Mouse (Mus musculus) lung, postnatal 0 days (tissue): ENCODE data around the gene Garem2. TPM values are rescaled to one million over a fixed set of nuclear protein-coding genes. Genes with fewer than 3 reads are reported as not detected.
A peak's percentile ranks its signal among the peaks of the same experiment; 100 is the strongest.

Experiments used
- ATAC-seq: fragments of 200-750 bp; cut with Nextera tagmentation; 2 replicates; pipeline ENCODE4 v1.8.0; 2017; ENCODE audit warnings: moderate library complexity
- DNase-seq: peaks from one replicate; pipeline ENCODE4 v3.0.0-alpha.2; 2016; ENCODE audit warnings: low spot score
- H3K27ac ChIP-seq: fragments of 300-500 bp; sonication (generic); 2 replicates; pipeline ENCODE4 v1.5.1; 2014; ENCODE audit warnings: antibody characterized with exemption, mild to moderate bottlenecking, low read length, mixed read lengths
- H3K27me3 ChIP-seq: fragments of 300-500 bp; sonication (generic); replicated peaks from 2 replicates; pipeline ENCODE4 v1.6.1; 2014; ENCODE audit warnings: low read length, mixed read lengths; ENCODE audit not compliant: insufficient read depth
- H3K36me3 ChIP-seq: fragments of 300-500 bp; sonication (generic); 2 replicates; pipeline ENCODE4 v1.6.1; 2014; ENCODE audit warnings: low read length, mixed read lengths; ENCODE audit not compliant: insufficient read depth
- H3K4me1 ChIP-seq: fragments of 300-500 bp; sonication (generic); 2 replicates; pipeline ENCODE4 v1.6.1; 2014; ENCODE audit warnings: antibody characterized with exemption, low read depth, low read length, mixed read lengths; ENCODE audit not compliant: insufficient read depth
- H3K4me2 ChIP-seq: fragments of 300-500 bp; sonication (generic); replicated peaks from 2 replicates; pipeline ENCODE4 v1.6.1; 2014; ENCODE audit warnings: low read depth, mild to moderate bottlenecking, low read length, moderate library complexity, mixed read lengths
- H3K4me3 ChIP-seq: fragments of 300-500 bp; sonication (generic); 2 replicates; pipeline ENCODE4 v1.5.1; 2014; ENCODE audit warnings: low read depth, low read length
- H3K9ac ChIP-seq: fragments of 300-500 bp; sonication (generic); replicated peaks from 2 replicates; pipeline ENCODE4 v1.6.1; 2014; ENCODE audit warnings: low read depth, mild to moderate bottlenecking
- H3K9me3 ChIP-seq: fragments of 300-500 bp; sonication (generic); 2 replicates; pipeline ENCODE4 v1.6.1; 2016; ENCODE audit warnings: low read length, mixed read lengths
- CTCF ChIP-seq: IDR thresholded peaks from 2 replicates; pipeline ENCODE4 v1.5.1; 2016; ENCODE audit warnings: antibody characterized with exemption, mild to moderate bottlenecking
- EP300 ChIP-seq: IDR thresholded peaks from 2 replicates; pipeline ENCODE4 v1.6.1; 2016; ENCODE audit warnings: antibody characterized with exemption, mild to moderate bottlenecking, control low read depth
- WGBS: fragments of 180-500 bp; shearing (Covaris S2); extraction: QIAGEN DNeasy Blood & Tissue Kit; methylation state at CpG from one replicate; pipeline ENCODE4 v1.1.7; 2014; 5-methylcytosine and 5-hydroxymethylcytosine counted together
- polyA plus RNA-seq: library from polyadenylated mRNA; unstranded; fragments of >200 nt; fragmentation: Nextera tagmentation; extraction: Ambion mirVana; gene quantifications from 2 replicates; pipeline ENCODE4 v1.2.1, GENCODE M21; 2015

The Garem2 gene
- polyA plus RNA-seq, 1 experiment from 2014 or later = 0.04 TPM

DNA sequence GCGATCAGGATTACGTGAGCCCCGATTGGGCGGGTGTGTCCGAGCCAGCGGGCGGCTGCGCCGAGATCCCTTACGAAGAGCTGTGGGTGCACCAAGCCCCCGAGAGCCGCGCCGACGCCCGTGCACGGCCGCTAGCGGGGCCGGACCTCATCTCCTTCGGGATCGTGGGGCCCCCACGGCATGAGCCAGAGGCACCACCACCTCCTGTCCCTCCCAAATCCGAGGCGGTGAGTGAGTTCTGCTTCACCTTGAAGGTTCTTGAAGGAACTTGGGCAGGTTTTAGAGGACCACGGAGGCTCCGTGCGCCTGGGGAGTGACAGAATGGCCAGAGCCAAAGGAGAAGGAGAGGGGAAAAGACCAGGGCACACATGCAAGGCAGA is 9.8 kb downstream of the Garem2 start:
- ATAC-seq = no peak
- H3K27ac ChIP-seq = no peak overlapping the region
- no peaks in the 10 kb centered on the region for H3K9me3 ChIP-seq
- WGBS = 1% methylated on average over 28 of the region's 28 CpGs
- H3K9ac ChIP-seq = no peak overlapping the region
- no peak for TF ChIP-seq CTCF
- TF ChIP-seq EP300 = no peak
- no peak for DNase-seq
- H3K4me2 ChIP-seq = peak overlapping the region; percentile 86
- H3K4me1 ChIP-seq = peaks cover 3% of the 10 kb centered on the region; the same call in 1 of the 2 replicates
- 0 out of 2 replicates have a peak, but pooled peaks cover 5% of the 10 kb centered on the region for H3K36me3 ChIP-seq
- H3K4me3 ChIP-seq = peak overlapping the region; percentile 45
- peaks cover 25% of the 10 kb centered on the region for H3K27me3 ChIP-seq

- Histone ChIP-seq H3K36me3 (peaks cover 14% of the 10 kb centered on the region; the same call in 1 of the 2 replicates), H3K27ac (no peak overlapping the region), H3K9me3 (no peaks in the 10 kb centered on the region), H3K4me3 (no peak overlapping the region), H3K27me3 (peaks cover 25% of the 10 kb centered on the region), H3K9ac (no peak overlapping the region), H3K4me2 (no peak overlapping the region), H3K4me1 (peaks cover 3% of the 10 kb centered on the region; the same call in 1 of the 2 replicates)
- TF ChIP-seq CTCF = peak; percentile 43
- TF ChIP-seq EP300 = no peak
- WGBS = 30% methylated on average over 10 of the region's 10 CpGs
- ATAC-seq = no peak
- no peak for DNase-seq
Observed at GRCm38 (mm10) chr5:30115718-30116117, 10.8 kb downstream of the Garem2 start.

- no peak overlapping the region for H3K27ac ChIP-seq
- DNase-seq (no peak), ATAC-seq (no peak)
- no peaks in the 10 kb centered on the region for H3K9me3 ChIP-seq
- no peaks in the 10 kb centered on the region for H3K4me1 ChIP-seq
- H3K9ac ChIP-seq = no peak overlapping the region
- TF ChIP-seq CTCF = no peak
- TF ChIP-seq EP300 = no peak
- H3K27me3 ChIP-seq = peaks cover 20% of the 10 kb centered on the region
- 86% methylated on average over 1 of the region's 1 CpGs for WGBS
- H3K4me3 ChIP-seq = no peak overlapping the region
- no peak overlapping the region for H3K4me2 ChIP-seq
- peaks cover 36% of the 10 kb centered on the region for H3K36me3 ChIP-seq
Observed at GRCm38 (mm10) chr5:30118018-30118417, 13.1 kb downstream of the Garem2 start.

GRCm38 (mm10) chr5:30119163-30119562 is 14.2 kb downstream of the Garem2 start:
- H3K27ac ChIP-seq = no peak overlapping the region
- no peak for ATAC-seq
- H3K9me3 ChIP-seq = no peaks in the 10 kb centered on the region
- no peak for TF ChIP-seq EP300
- TF ChIP-seq CTCF = no peak
- H3K4me3 ChIP-seq = no peak overlapping the region
- no peak overlapping the region for H3K9ac ChIP-seq
- H3K4me1 ChIP-seq = no peaks in the 10 kb centered on the region
- peaks cover 47% of the 10 kb centered on the region for H3K36me3 ChIP-seq
- peaks cover 9% of the 10 kb centered on the region for H3K27me3 ChIP-seq
- 90% methylated on average over 6 of the region's 6 CpGs for WGBS
- no peak for DNase-seq
- H3K4me2 ChIP-seq = no peak overlapping the region

GRCm38 (mm10) chr5:30120106-30120505 is 15.1 kb downstream of the Garem2 start:
- Histone ChIP-seq H3K4me3 (no peak overlapping the region), H3K27ac (no peak overlapping the region), H3K4me2 (no peak overlapping the region), H3K9me3 (no peaks in the 10 kb centered on the region), H3K4me1 (no peaks in the 10 kb centered on the region), H3K27me3 (no peaks in the 10 kb centered on the region), H3K36me3 (peaks cover 54% of the 10 kb centered on the region), H3K9ac (no peak overlapping the region)
- ATAC-seq (no peak), DNase-seq (no peak)
- TF ChIP-seq EP300 = no peak
- no peak for TF ChIP-seq CTCF
- WGBS = 83% methylated on average over 7 of the region's 7 CpGs

GRCm38 (mm10) chr5:30122481-30122880 is 17.5 kb downstream of the Garem2 start:
- TF ChIP-seq CTCF = no peak
- no peak for TF ChIP-seq EP300
- Histone ChIP-seq H3K4me1 (no peaks in the 10 kb centered on the region), H3K4me2 (no peak overlapping the region), H3K9ac (no peak overlapping the region), H3K9me3 (no peaks in the 10 kb centered on the region), H3K27ac (no peak overlapping the region), H3K27me3 (no peaks in the 10 kb centered on the region), H3K4me3 (no peak overlapping the region), H3K36me3 (peaks cover 57% of the 10 kb centered on the region)
- DNase-seq (no peak), ATAC-seq (no peak)
- WGBS = 86% methylated on average over 6 of the region's 6 CpGs

GRCm38 (mm10) chr5:30125587-30125986 is 20.6 kb downstream of the Garem2 start:
- DNase-seq (peak; percentile 67), ATAC-seq (no peak)
- Histone ChIP-seq H3K4me2 (no peak overlapping the region), H3K9me3 (no peaks in the 10 kb centered on the region), H3K4me3 (no peak overlapping the region), H3K27me3 (no peaks in the 10 kb centered on the region), H3K36me3 (peaks cover 67% of the 10 kb centered on the region), H3K9ac (no peak overlapping the region), H3K27ac (no peak overlapping the region), H3K4me1 (no peaks in the 10 kb centered on the region)
- TF ChIP-seq CTCF (peak; percentile 84), EP300 (no peak)
- 40% methylated on average over 5 of the region's 5 CpGs for WGBS
